Mouse (Mus musculus) testis, postnatal 10 days (tissue): Measurements from ENCODE around the gene Pla2g12a.

Experiments
- DNase-seq: peaks from one replicate; pipeline ENCODE4 v3.0.0; 2021; ENCODE audit warnings: low spot score

Gene Pla2g12a

DNA sequence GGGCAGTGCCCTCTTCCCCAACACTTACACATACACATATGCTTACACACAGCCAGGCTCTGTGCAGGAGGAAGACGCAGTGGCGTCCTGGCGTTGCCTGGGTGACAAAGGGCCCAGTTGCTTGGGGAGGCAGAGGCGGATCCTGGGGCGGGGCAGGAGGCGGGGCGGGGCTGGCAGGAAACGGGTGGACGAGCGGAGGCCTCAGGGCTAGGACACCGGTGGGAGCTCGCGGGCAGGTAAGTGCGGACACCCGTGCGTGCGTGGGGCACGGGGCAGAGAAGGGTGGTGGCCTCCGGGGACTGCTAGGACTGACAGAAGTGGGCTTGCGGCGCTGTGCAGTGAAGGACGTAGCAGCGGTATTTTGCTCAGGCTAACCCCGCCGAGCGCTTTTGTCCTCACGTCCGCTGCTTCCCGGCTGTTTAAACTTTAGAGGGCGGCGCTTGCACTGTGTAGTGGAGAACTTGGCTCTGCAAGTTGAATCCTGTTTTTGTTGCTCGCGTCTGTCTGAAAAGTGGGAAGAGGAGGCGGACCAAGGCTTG is 22.9 kb downstream of the Pla2g12a start, which contains the start of gene Casp6:
Gene Casp6, plus strand, starts transcription at position 155 of the 539 bp plus-strand sequence.
- DNase-seq = peak; percentile 88

DNA sequence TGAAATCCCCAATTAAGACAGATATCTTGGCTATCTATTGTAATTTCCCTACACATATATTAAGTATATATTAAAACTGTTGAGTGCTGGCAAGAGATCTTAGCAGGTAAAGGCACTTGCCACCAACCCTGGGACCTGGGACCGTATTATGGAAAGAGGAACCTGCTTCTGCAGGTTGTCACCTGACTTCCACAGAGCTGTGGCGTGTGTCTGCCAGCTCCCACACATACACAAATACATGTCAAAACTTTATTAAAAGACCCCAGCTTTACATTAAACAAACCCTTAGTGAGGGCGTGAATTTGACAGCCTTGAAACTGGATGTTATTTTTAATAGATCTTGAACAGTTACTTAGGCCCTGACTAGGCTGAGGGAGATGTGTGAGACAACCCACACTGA is 25.0 kb downstream of the Pla2g12a start:
- no peak for DNase-seq

DNA sequence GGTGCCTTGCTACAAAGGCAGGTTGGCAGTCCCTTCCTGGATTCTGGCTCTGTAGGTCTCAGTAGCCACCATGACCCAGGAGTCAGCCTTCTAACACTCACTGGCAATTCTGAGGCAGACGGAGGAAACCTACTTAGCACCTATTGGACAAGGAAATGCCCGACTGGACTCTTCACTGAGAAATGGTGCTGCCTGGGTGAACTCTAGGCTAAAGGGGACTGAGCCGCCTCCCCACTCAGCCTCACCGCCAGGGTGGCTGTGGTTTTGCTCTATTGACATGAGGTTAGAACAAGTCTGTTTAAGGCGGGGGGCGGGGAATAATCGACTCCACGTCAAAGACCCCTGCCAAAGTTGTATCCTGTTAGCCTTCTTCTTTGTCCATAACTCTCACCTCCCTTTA is 25.5 kb downstream of the Pla2g12a start:
- DNase-seq = no peak

DNA sequence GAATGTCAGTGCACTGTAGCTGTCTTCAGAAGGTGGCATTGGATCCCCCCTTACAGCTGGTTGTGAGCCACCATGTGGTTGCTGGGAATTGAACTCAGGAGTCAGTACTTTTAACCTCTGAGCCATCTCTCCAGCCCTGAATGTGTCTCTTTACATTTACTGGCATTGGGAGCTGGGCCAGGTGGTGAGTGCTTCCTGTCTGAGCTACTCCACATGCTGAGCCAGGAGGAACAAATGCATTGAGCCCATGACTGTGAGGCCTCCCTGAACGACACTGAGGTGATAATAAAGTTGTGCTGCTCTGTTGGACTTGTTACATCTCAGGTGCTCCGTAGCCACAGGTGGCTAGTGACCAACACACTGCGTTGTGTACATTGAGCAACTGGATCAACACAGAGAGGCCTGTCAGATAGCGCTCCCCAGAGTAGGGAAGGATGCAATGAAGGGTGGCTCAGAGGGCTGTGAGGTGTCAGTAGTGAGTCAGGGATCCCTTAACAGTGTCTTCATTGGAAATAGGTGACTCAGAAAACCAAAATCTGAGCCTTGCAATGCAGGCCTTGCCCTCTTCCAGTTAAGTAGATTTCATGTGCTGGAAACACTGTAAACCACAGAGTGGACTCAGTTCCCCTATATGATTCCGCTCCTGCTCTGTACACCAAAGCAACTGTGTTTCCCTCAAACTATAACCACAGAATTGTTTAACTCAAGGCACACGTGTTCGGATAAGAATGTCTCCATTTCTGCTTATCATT is 26.2 kb downstream of the Pla2g12a start:
- no peak for DNase-seq

DNA sequence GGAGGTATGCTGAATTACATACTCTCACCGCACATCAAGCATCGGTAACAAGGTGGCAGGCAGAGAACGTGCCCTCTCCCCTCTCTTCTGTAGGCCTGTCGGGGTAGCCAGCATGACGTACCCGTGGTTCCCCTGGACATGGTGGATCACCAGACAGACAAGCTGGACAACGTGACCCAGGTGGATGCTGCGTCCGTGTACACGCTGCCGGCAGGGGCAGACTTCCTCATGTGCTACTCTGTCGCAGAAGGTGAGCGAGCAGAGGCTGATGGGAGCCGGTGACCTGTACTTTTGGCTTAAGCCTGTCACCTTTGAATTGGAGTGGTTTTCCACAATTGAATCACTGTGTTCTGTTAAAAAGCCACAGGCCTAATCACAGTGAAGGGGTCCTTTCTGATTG is 33.6 kb downstream of the Pla2g12a start:
- no peak for DNase-seq

DNA sequence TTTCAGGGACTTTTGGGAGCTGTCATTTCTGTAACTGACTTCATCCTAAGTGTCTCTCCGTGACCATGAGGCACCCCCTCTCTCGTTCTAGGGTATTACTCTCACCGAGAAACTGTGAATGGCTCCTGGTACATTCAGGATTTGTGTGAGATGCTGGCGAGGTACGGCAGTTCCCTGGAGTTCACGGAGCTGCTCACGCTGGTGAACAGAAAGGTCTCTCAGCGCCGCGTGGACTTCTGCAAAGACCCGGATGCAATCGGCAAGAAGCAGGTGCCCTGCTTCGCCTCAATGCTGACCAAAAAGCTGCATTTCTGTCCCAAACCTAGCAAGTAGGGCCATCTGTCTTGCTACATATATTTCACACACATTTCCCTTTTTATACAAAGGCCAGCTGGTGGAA is 34.8 kb downstream of the Pla2g12a start:
- no peak for DNase-seq

DNA sequence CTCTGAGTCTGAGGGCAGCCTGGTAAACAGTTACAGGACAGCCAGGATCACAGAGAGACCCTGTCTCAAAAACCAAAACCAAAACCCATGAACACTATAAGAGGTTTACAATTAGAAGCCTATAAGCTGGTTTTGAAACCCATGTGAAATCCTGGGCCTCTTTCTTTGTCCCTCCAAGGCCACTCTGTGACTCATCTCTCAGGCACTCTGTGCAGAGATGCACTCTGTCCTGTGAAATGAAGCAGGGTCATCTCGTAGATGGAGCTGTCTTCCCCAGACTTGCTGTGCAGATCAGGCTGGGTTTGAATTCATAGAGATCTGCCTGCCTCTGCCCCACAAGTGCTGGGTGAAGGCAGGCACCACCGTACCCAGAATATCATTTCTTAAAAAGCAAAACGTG is 39.0 kb downstream of the Pla2g12a start:
- DNase-seq = no peak

DNA sequence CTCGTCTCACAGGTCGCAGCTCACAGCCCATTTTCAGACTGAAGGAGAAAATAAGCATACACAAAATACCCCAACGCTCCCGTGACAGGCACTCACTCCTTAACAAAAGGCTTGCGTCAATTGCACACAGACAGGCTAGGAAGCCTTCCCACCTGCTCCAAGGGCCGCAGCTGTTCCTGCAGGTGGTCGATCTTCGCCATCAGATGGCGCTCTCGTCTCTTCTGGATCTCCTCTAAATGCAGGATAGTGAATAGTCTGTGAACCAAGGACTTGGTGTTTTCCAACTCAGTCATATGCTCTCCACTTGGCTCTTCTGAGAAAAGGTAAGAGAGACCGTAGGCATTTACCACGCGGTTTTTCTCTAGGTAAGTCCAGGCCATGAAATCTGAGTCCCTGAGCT is 40.0 kb downstream of the Pla2g12a start:
- peak; percentile 81 for DNase-seq

DNA sequence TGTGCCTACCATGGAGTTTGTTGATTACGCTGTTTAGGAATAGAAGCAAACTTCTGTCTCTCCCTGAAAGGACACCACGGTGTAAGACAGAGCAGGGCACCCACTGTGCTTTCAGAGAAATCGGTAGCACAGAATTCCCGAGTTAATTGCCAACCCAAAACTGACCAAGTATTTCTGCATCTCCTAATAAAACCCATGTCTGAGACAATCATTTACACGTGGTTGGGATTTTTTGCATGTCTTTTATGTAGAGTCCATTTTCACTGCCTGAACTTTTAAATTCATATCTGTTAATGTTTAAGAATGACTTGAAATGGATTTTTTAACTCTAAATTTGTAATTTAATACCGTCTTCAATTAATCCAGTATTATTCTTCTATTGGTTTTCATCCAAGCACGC is 45.2 kb downstream of the Pla2g12a start:
- DNase-seq = no peak

DNA sequence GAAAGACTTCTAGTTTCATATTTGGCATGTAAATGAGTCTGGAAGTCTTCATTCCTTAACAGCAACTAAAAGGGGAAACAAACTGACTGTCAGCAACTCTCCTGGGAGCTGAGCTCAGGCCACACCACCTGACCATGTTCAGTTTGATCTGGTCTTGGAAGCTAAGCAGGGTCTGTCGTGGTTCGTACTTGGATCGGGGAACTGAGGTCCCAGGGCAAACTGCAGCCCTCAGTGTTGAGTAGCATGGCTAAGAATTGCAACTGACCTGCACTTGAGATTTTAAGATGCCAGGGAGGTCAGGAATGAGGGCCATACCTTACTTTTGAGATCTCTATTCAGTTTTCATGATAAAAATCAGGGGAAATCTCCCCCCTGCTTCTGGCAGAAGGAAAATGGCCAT is 47.5 kb downstream of the Pla2g12a start:
- no peak for DNase-seq

DNA sequence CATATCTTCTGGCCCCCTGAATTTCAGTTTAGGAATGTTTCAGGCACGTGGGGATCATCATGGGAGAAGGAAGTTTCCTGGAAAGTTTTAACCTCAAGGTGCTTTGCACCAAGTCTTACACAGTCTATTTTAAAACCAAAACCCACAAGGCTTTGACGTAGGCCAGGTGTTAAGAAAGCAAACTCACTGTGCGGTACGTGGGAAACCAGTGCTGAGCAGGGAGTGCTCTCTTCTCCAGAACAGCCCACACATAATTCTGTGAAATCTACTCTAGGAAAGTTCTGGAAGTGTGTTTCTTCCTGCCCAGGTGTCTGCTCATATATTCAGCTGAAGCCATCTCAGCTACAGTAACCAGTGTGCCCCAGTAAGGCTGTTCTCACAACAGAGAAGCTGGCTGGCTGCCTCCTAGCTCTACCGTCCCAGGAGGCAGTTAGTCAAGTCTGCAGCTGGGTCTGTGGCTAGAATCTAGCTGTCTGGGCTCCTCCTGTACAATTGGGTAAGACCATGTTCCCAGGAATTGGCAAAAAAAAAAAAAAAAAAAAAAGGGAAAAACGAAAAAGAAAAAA is 51.9 kb downstream of the Pla2g12a start:
- no peak for DNase-seq

DNA sequence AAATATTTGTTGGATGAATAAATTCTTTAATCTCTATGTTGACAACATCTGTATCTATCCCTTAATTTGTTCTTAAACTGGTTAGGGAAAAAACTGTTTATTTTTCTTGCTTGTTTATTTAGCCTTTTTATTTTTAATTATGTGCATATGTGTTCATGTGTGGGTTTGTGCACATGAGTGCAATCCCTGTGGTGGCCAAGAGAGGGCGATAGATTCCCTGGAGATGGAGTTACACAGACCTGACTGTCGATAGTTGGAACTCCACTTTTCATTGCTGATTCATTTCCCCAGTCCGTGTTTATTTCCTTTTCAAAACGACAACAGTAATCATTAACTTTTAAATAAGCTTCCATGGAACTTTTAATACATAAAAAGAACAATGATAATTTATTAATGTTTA is 54.0 kb downstream of the Pla2g12a start:
- DNase-seq = peak; percentile 46

DNA sequence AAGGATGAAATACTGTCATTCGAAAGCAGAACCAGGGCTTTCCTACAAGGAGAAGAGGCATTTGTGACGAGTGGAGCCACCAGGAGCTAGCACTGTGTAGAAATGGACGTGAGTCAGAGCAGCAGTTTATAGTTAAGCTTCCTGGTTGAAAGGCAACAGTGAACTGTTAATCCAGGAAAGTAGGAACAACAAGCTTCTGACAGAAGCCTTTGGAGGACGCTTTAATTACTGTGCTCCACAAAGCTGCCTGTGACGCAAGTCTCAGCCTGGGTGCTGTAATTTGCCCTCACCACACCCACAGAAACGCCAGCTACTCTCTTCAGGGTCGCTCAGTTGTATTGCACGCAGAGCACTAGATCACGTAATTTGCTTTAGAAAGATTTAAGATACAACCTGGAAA is 58.2 kb downstream of the Pla2g12a start:
- no peak for DNase-seq

DNA sequence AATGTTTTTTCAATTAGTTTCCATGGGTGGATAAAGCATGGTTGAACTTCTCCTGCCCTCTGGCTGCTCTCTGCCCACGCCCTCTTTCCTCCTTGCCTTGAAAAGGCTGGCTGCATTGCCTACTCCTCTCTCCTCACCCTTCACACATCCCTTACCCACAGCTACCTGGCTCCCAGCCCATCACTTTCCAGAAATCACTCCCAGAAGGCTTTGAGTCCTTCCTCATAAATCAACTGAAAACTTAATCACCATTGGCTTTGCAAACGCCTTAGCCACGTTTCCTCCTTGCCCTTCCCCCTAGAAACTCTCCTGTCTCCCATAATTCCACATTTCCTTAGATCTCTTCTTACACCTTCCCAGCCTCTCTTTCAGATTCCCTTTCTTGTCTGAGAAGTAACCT is 59.4 kb downstream of the Pla2g12a start:
- DNase-seq = no peak

DNA sequence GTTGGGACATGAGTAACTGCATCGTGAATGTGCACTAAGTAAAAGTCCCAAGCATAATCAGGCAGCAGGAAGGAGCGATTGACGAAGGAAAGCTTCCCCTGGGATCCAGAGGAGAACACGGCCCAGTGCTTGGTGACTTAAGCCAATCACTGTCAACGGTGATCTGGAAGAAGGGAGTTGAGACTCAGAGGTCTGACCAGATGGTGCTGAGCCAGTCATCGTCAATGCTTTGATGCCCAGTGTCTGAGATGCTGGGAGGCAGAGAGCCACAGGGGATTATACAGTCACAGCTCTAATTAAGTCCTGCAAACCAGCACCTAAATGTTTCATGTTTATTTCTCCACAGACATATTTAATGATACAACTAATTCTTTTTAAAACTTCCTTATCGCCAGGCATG is 60.7 kb downstream of the Pla2g12a start:
- DNase-seq = no peak

DNA sequence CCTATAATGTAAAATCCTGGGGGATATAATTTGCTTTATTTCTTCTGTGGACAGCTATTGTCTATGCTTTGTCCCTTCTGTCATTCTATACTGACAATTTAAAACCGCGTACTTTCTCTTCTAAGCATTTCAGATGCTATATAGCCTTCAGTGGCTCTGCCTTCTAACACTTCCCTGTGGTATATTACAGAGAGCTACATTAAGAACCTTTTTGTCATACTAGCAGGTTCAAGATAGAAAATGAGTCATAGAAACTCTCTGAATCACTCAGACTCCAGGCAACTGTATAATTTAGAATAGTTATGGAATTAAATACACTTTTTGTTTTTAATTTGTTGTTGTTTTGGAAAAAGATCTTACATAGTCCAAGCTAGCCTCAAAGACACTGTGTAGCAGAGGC is 62.4 kb downstream of the Pla2g12a start:
- no peak for DNase-seq

DNA sequence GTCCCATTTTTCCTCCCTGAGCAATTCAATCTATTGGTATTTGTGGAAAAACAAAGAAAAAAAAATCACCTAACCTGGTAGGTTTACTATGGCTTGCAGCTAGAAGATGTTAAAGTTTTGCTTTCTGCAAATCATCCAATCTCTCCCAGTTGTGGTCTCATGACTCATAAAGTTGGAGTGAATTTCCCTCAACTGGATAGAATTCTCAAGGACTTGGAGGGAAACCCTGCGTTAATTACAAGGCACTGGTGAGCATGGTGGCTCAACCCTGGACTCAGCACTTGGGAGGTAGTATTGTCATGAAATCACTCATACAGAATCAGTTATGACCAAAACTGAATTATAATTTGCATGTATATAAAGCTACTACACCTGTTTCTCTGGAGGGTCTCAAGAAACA is 62.9 kb downstream of the Pla2g12a start:
- DNase-seq = no peak

DNA sequence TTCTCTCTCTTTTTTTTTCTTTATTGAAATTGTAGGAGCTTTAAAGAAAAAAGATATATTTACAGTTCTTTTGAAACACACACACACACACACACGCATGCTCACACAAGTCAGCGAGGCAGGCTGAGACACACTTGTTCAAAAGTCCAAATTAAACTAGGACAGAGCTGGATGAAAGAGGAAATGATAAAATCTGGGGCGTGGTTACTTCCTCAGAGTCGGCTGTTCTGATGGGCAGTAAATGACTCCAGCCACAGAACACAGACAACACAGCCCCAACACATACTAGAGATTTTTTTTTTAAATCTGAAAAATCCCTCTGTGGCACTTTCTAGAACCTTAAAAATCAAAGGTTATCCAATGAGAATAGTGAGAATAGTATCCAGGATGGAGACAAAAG is 65.4 kb downstream of the Pla2g12a start:
- no peak for DNase-seq
